In the genomic region with DNA sequence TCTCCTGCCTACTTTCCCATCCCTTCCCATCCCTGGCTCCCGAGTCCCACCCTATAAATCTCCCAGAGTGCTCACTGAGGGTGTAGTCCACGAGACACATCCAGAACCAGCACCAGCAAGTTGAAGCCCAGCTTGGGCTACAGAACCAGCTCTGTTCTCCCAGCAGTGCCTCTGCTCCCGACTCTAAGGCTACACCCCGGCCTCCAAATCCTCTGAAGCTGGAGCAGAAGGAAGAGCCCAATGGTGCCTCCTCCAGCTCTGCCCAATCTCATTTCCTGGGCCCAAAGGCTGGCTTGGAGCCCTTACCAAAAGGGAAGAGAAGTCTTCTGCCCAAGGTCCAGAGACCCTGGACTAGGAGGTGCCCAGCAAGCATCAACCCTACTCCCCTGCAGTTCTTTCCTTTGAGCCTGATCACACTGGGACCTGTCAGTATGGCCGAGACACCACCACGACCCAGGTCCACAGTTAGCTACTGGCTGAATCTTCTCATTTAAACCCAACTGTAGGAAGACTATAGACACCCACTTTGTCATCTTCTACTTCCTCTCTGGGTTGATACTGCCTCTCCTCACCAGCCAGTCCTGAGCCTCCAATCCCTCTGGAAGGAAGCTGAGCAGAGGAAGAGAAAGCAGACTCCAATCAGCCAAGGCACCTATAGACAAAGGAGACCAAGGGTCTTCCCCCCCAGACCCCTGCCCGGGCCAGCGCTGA, we compare ENCODE assay signal across 13 mouse cellular contexts. TPM values are rescaled to one million over a fixed set of nuclear protein-coding genes. Genes with fewer than 3 reads are reported as not detected.
A peak's percentile ranks its signal among the peaks of the same experiment; 100 is the strongest.
DNase-seq lines count a peak whose midpoint lies in the region; ATAC-seq lines count a peak whose summit lies in the region.
"Had no signal": no experiment of that assay in that cellular context is flagged by ENCODE, and none has a peak within 500 bp of the region (broad histone marks: within the 10 kb centered on the region; RNA-seq: fewer than 3 reads in every experiment).

No protein-coding gene starts in this region.

- peaks cover 90% of the 10 kb centered on the region for H3K4me1 ChIP-seq in hindbrain, embryonic 13.5 days (replicated peaks)
- peaks cover 71% of the 10 kb centered on the region for H3K4me1 ChIP-seq in hindbrain, embryonic 12.5 days
- peaks cover 76% of the 10 kb centered on the region for H3K4me1 ChIP-seq in lung, embryonic 16.5 days (replicated peaks; ENCODE audit: control insufficient read depth, insufficient read depth, low read length)
- H3K4me1 ChIP-seq in embryonic facial prominence, embryonic 15.5 days = peaks cover 100% of the 10 kb centered on the region

- peaks cover 55% of the 10 kb centered on the region for H3K36me3 ChIP-seq in hindbrain, embryonic 13.5 days
- H3K36me3 ChIP-seq in hindbrain, embryonic 12.5 days = peaks cover 36% of the 10 kb centered on the region
- 0 out of 2 replicates have a peak, but pooled peaks cover 2% of the 10 kb centered on the region for H3K36me3 ChIP-seq in lung, embryonic 16.5 days (ENCODE audit: control insufficient read depth, insufficient read depth, low read length)
- H3K36me3 ChIP-seq in embryonic facial prominence, embryonic 15.5 days = peaks cover 13% of the 10 kb centered on the region; the same call in 1 of the 2 replicates

- no peak overlapping the region for H3K4me2 ChIP-seq in hindbrain, embryonic 13.5 days
- no peak overlapping the region for H3K4me2 ChIP-seq in hindbrain, embryonic 12.5 days (replicated peaks)
- no peak overlapping the region for H3K4me2 ChIP-seq in lung, embryonic 16.5 days (ENCODE audit: low read depth, low read length)
- no peak overlapping the region for H3K4me2 ChIP-seq in embryonic facial prominence, embryonic 15.5 days (replicated peaks)

- H3K9ac ChIP-seq in hindbrain, embryonic 13.5 days = peak overlapping the region; percentile 5; the same call in 1 of the 2 replicates
- H3K9ac ChIP-seq in hindbrain, embryonic 12.5 days = no peak overlapping the region
- peak overlapping the region; percentile 14; the same call in 1 of the 2 replicates for H3K9ac ChIP-seq in lung, embryonic 16.5 days (ENCODE audit: low read length)
- no peak overlapping the region for H3K9ac ChIP-seq in embryonic facial prominence, embryonic 15.5 days

- 83% methylated on average over 8 of the region's 8 CpGs for WGBS in hindbrain, embryonic 13.5 days
- WGBS in hindbrain, embryonic 12.5 days = 93% methylated on average over 8 of the region's 8 CpGs
- 80% methylated on average over 8 of the region's 8 CpGs for WGBS in lung, embryonic 16.5 days
- 85% methylated on average over 8 of the region's 8 CpGs for WGBS in embryonic facial prominence, embryonic 15.5 days

- H3K4me3 ChIP-seq in hindbrain, embryonic 13.5 days = no peak overlapping the region
- H3K4me3 ChIP-seq in hindbrain, embryonic 12.5 days = no peak overlapping the region
- no peak overlapping the region for H3K4me3 ChIP-seq in lung, embryonic 16.5 days (ENCODE audit: low read length)
- no peak overlapping the region for H3K4me3 ChIP-seq in embryonic facial prominence, embryonic 15.5 days (replicated peaks)
- H3K4me3 ChIP-seq: erythroblast, embryonic 14.5 days had no signal

- DNase-seq in cerebellum, adult 9-11 months = peak; percentile 43
- DNase-seq in cerebellum, postnatal 10 days = no peak
- DNase-seq in lung, postnatal 10 days = no peak
- no peak for DNase-seq in frontal cortex, adult 2 months (ENCODE audit: extremely low spot score in 1 of 2, low spot score in 1 of 2)
- DNase-seq: B cell, adult 2 months; lung, adult 18-20 months; right cerebral cortex, postnatal 14 days had no signal

- no peaks in the 10 kb centered on the region for H3K27me3 ChIP-seq in hindbrain, embryonic 13.5 days
- no peaks in the 10 kb centered on the region for H3K27me3 ChIP-seq in hindbrain, embryonic 12.5 days
- no peaks in the 10 kb centered on the region for H3K27me3 ChIP-seq in lung, embryonic 16.5 days (ENCODE audit: control insufficient read depth, insufficient read depth, low read depth, low read length)
- no peaks in the 10 kb centered on the region for H3K27me3 ChIP-seq in embryonic facial prominence, embryonic 15.5 days

- H3K9me3 ChIP-seq in hindbrain, embryonic 13.5 days = no peaks in the 10 kb centered on the region
- H3K9me3 ChIP-seq in hindbrain, embryonic 12.5 days (replicated peaks) = no peaks in the 10 kb centered on the region
- H3K9me3 ChIP-seq in lung, embryonic 16.5 days (ENCODE audit: control insufficient read depth, low read length) = no peaks in the 10 kb centered on the region
- no peaks in the 10 kb centered on the region for H3K9me3 ChIP-seq in embryonic facial prominence, embryonic 15.5 days (replicated peaks)

- ATAC-seq in hindbrain, embryonic 13.5 days (ENCODE audit: low FRiP score) = no peak
- ATAC-seq in hindbrain, embryonic 12.5 days (ENCODE audit: low FRiP score) = no peak
- no peak for ATAC-seq in lung, embryonic 16.5 days (ENCODE audit: low read depth)
- no peak for ATAC-seq in embryonic facial prominence, embryonic 15.5 days (ENCODE audit: insufficient number of reproducible peaks, low FRiP score, low TSS enrichment, low read depth)
- ATAC-seq: activated CD4-positive, CD25-positive, alpha-beta regulatory T cell, adult 4 months had no signal

- H3K27ac ChIP-seq in hindbrain, embryonic 13.5 days = no peak overlapping the region
- no peak overlapping the region for H3K27ac ChIP-seq in hindbrain, embryonic 12.5 days
- H3K27ac ChIP-seq in lung, embryonic 16.5 days (ENCODE audit: low read length) = no peak overlapping the region
- H3K27ac ChIP-seq in embryonic facial prominence, embryonic 15.5 days (replicated peaks) = peak overlapping the region; percentile 88

RNA-seq across cellular contexts. Expression of a gene that starts 8.6 kb away (rescaled TPM):
- polyA plus RNA-seq in hindbrain, embryonic 13.5 days (2015; fragmentation: Nextera tagmentation; extraction: Ambion mirVana) = 82.0 and 85.4 TPM in 2 replicates
- 97.2 and 103 TPM in 2 replicates for polyA plus RNA-seq in hindbrain, embryonic 12.5 days (2016; fragmentation: Nextera tagmentation; extraction: Ambion mirVana)
- 70.1 and 80.4 TPM in 2 replicates for polyA plus RNA-seq in lung, embryonic 16.5 days (2015; fragmentation: Nextera tagmentation; extraction: Ambion mirVana)
- 105 and 106 TPM in 2 replicates for polyA plus RNA-seq in embryonic facial prominence, embryonic 15.5 days (2015; fragmentation: Nextera tagmentation; extraction: Ambion mirVana)
- 256 and 323 TPM in 2 replicates for polyA plus RNA-seq in frontal cortex, adult 2 months (2012; rRNA removed)

RNA-seq across cellular contexts. Expression of a gene that starts 27.3 kb away (rescaled TPM):
- 3.8 TPM in 2 replicates for polyA plus RNA-seq in hindbrain, embryonic 13.5 days (2015; fragmentation: Nextera tagmentation; extraction: Ambion mirVana)
- polyA plus RNA-seq in hindbrain, embryonic 12.5 days (2016; fragmentation: Nextera tagmentation; extraction: Ambion mirVana) = 9.4 and 12.5 TPM in 2 replicates
- 18.7 and 19.4 TPM in 2 replicates for polyA plus RNA-seq in lung, embryonic 16.5 days (2015; fragmentation: Nextera tagmentation; extraction: Ambion mirVana)
- polyA plus RNA-seq in embryonic facial prominence, embryonic 15.5 days (2015; fragmentation: Nextera tagmentation; extraction: Ambion mirVana) = 13.6 and 16.0 TPM in 2 replicates
- polyA plus RNA-seq in frontal cortex, adult 2 months (2012; rRNA removed) = 1.2 and 1.9 TPM in 2 replicates

RNA-seq across cellular contexts. Expression of a gene that starts 32.0 kb away (rescaled TPM):
- 30.0 and 37.2 TPM in 2 replicates for polyA plus RNA-seq in hindbrain, embryonic 13.5 days (2015; fragmentation: Nextera tagmentation; extraction: Ambion mirVana)
- polyA plus RNA-seq in hindbrain, embryonic 12.5 days (2016; fragmentation: Nextera tagmentation; extraction: Ambion mirVana) = 26.8 and 27.0 TPM in 2 replicates
- 28.3 and 28.6 TPM in 2 replicates for polyA plus RNA-seq in lung, embryonic 16.5 days (2015; fragmentation: Nextera tagmentation; extraction: Ambion mirVana)
- polyA plus RNA-seq in embryonic facial prominence, embryonic 15.5 days (2015; fragmentation: Nextera tagmentation; extraction: Ambion mirVana) = 29.8 and 31.7 TPM in 2 replicates
- polyA plus RNA-seq in frontal cortex, adult 2 months (2012; rRNA removed) = 87.5 and 91.4 TPM in 2 replicates

RNA-seq across cellular contexts. Expression of a gene that starts 36.3 kb away (rescaled TPM):
- polyA plus RNA-seq in hindbrain, embryonic 13.5 days (2015; fragmentation: Nextera tagmentation; extraction: Ambion mirVana) = 144 and 148 TPM in 2 replicates
- polyA plus RNA-seq in hindbrain, embryonic 12.5 days (2016; fragmentation: Nextera tagmentation; extraction: Ambion mirVana) = 114 TPM in 2 replicates
- 108 and 130 TPM in 2 replicates for polyA plus RNA-seq in lung, embryonic 16.5 days (2015; fragmentation: Nextera tagmentation; extraction: Ambion mirVana)
- polyA plus RNA-seq in embryonic facial prominence, embryonic 15.5 days (2015; fragmentation: Nextera tagmentation; extraction: Ambion mirVana) = 113 and 128 TPM in 2 replicates
- polyA plus RNA-seq in frontal cortex, adult 2 months (2012; rRNA removed) = 32.9 and 35.5 TPM in 2 replicates

RNA-seq across cellular contexts. Expression of a gene that starts 47.1 kb away (rescaled TPM):
- polyA plus RNA-seq in hindbrain, embryonic 13.5 days (2015; fragmentation: Nextera tagmentation; extraction: Ambion mirVana) = not detected in 2 replicates
- polyA plus RNA-seq in hindbrain, embryonic 12.5 days (2016; fragmentation: Nextera tagmentation; extraction: Ambion mirVana) = not detected in 2 replicates
- polyA plus RNA-seq in lung, embryonic 16.5 days (2015; fragmentation: Nextera tagmentation; extraction: Ambion mirVana) = 0.05 and 0.08 TPM in 2 replicates
- 0.12 and 0.26 TPM in 2 replicates for polyA plus RNA-seq in embryonic facial prominence, embryonic 15.5 days (2015; fragmentation: Nextera tagmentation; extraction: Ambion mirVana)
- 2.3 and 2.7 TPM in 2 replicates for polyA plus RNA-seq in frontal cortex, adult 2 months (2012; rRNA removed)
- polyA plus RNA-seq: activated CD4-positive, CD25-positive, alpha-beta regulatory T cell, adult 4 months had no signal

Comparison
In these comparisons a context has a peak if more than half of its experiments do, and no peak if none do; other contexts are left out.
1. H3K9ac ChIP-seq: peak in hindbrain, embryonic 13.5 days (single experiment) and lung, embryonic 16.5 days (single experiment); none in hindbrain, embryonic 12.5 days (single experiment) and embryonic facial prominence, embryonic 15.5 days (single experiment).